Mouse (Mus musculus) hindbrain, embryonic 15.5 days (tissue): ENCODE data around the gene Ntrk3. TPM values are rescaled to one million over a fixed set of nuclear protein-coding genes. Genes with fewer than 3 reads are reported as not detected.

ENCODE experiments used
- ATAC-seq: fragments of 200-750 bp; cut with Nextera tagmentation; 2 replicates; pipeline ENCODE4 v1.8.0; 2017; ENCODE audit warnings: low read depth, moderate number of reproducible peaks, moderate TSS enrichment; ENCODE audit not compliant: low FRiP score
- H3K27ac ChIP-seq: fragments of 300-500 bp; sonication (generic); replicated peaks from 2 replicates; pipeline ENCODE4 v1.5.1; 2015; ENCODE audit warnings: mild to moderate bottlenecking, inconsistent platforms
- H3K27me3 ChIP-seq: fragments of 300-500 bp; sonication (generic); 2 replicates; pipeline ENCODE4 v1.6.1; 2015; ENCODE audit warnings: control low read depth, inconsistent platforms
- H3K36me3 ChIP-seq: fragments of 300-500 bp; sonication (generic); 2 replicates; pipeline ENCODE4 v1.6.1; 2015; ENCODE audit warnings: control low read depth, inconsistent platforms
- H3K4me1 ChIP-seq: fragments of 300-500 bp; sonication (generic); replicated peaks from 2 replicates; pipeline ENCODE4 v1.6.1; 2015; ENCODE audit warnings: control low read depth, inconsistent platforms
- H3K4me2 ChIP-seq: fragments of 300-500 bp; sonication (generic); 2 replicates; pipeline ENCODE4 v1.6.1; 2015; ENCODE audit warnings: moderate library complexity, mild to moderate bottlenecking, inconsistent platforms
- H3K4me3 ChIP-seq: fragments of 300-500 bp; sonication (generic); 2 replicates; pipeline ENCODE4 v1.5.1; 2015; ENCODE audit warnings: mild to moderate bottlenecking, inconsistent platforms
- H3K9ac ChIP-seq: fragments of 300-500 bp; sonication (generic); 2 replicates; pipeline ENCODE4 v1.6.1; 2015; ENCODE audit warnings: inconsistent platforms
- H3K9me3 ChIP-seq: fragments of 300-500 bp; sonication (generic); 2 replicates; pipeline ENCODE4 v1.6.1; 2016; ENCODE audit warnings: control low read depth, inconsistent platforms
- WGBS: fragments of 180-500 bp; shearing (Covaris S2); methylation state at CpG from one replicate; pipeline ENCODE4 v1.1.7; 2015; 5-methylcytosine and 5-hydroxymethylcytosine counted together
- polyA plus RNA-seq: library from polyadenylated mRNA; unstranded; fragments of >200 nt; fragmentation: Nextera tagmentation; extraction: Ambion mirVana; gene quantifications from 2 replicates; pipeline ENCODE4 v1.2.1, GENCODE M21; 2015

Gene Ntrk3
- 22.2 and 23.3 TPM in 2 replicates for polyA plus RNA-seq

DNA sequence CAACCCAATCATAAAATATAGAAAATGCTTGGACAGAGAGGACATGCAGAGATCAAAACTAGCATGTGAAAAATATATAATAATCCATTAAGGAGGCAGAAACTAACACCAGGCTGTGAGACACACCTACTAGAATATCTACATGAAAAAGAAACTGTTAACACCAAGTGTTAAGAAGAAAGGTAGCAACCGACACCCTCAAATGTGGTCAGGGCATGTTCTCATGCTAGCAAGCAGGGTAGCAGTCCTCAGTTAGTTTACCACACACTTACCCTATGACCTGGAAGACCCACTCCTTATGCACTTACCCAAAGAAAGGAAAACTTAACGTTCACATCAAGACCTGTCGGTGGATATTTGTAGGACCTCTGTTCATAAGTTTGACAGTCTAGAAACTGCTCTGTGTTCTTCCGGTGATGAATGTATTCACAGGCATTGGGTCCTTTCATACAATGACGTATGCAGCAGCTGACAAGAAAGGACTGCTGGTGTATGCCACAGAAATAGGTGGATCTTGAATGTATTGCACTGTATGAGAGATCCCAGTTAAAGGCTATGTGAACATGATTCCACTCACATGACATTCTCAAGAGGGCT lies at the start of gene Ntrk3:
Gene Ntrk3 (minus strand): TSS at position 399 of the 597 bp plus-strand sequence.
- ATAC-seq = no peak
- 85% methylated on average over 5 of the region's 5 CpGs for WGBS
- Histone ChIP-seq H3K4me3 (no peak within 1 kb of the TSS), H3K9me3 (no peaks in the 10 kb centered on the region), H3K27ac (no peak within 1 kb of the TSS), H3K27me3 (no peaks in the 10 kb centered on the region), H3K4me1 (no peaks in the 10 kb centered on the region), H3K36me3 (no peaks in the 10 kb centered on the region), H3K9ac (no peak within 1 kb of the TSS), H3K4me2 (no peak within 1 kb of the TSS)

GRCm38 (mm10) chr7:78785906-78786305 lies 48.1 kb upstream of the Ntrk3 start:
- Histone ChIP-seq H3K9me3 (no peaks in the 10 kb centered on the region), H3K27ac (no peak overlapping the region), H3K27me3 (no peaks in the 10 kb centered on the region), H3K36me3 (peaks cover 19% of the 10 kb centered on the region), H3K4me2 (no peak overlapping the region), H3K9ac (no peak overlapping the region), H3K4me1 (peaks cover 38% of the 10 kb centered on the region), H3K4me3 (no peak overlapping the region)
- no peak for ATAC-seq
- 53% methylated on average over 5 of the region's 5 CpGs for WGBS

DNA sequence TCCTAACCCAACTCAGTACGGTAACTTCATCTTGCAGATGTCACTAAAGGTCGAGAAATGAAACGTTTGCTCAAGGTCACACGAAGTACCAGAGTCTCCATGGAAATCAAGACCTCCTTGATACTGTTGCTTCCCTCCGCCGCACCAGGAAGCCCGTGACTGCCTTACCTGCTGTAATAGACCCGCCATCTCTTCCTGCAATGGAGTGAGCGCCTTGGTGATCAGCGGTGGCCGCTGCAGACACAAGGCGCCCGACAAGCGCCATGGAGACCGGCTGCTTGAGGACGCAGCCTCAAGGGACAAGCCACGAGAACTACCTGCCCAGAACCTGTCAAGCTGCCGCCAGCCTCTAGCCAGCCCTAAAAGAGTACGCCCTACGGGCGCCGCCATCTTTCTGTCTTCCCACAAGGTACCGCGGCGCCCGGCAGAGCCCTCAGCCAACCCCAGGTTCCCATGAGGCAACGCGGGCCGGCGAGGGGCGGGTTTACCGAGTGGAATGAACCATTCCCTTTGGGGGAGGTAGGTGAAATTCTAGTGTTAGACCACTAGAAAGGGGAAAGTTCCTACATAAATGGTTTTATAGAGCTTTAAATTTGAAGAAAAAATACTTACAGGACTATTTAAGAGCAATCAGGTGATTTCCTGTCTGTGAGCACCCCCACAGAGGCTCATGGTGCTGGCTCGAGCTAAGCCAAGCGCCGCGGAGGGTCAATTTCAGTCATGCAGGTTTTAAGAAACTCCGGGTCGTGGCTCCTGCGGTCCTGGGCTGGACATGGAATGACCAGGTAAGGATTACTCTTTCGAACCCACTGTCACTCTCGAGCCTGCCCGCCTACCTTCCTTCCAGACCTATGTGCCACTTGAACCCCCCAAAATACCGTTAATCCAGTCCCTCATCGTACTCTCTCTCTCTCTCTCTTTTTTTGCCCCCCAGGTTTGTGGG lies 45.1 kb upstream of the Ntrk3 start, which contains the start of the genes Mrps11 and Mrpl46:
Gene Mrps11 (plus strand): TSS at position 481 of the 943 bp plus-strand sequence.
Gene Mrpl46 (minus strand): TSS at position 893 of the 943 bp plus-strand sequence.
- under 1% methylated on average over 44 of the region's 44 CpGs for WGBS
- H3K4me1 ChIP-seq = peaks cover 38% of the 10 kb centered on the region
- ATAC-seq = peak; percentile 98

DNA sequence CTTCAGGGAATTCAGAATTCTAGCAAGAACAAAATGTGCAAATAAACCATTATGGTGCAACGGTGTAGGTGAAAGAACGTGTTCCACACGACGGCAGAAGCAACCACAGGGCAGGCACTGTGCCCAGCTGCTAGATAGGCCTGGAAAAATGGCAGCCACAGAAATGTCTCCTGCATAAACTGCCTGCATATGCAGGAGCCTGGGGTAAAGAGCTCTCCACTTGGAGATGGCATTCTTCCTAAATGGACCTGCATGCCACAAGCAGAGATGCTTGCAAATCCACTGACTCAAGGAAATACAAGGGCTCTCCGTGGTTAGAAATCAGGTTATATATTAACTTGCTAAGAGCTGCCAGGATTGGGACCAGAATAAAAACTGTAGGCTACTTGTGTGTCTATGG lies 40.9 kb upstream of the Ntrk3 start:
- Histone ChIP-seq H3K4me2 (no peak overlapping the region), H3K27ac (no peak overlapping the region), H3K4me3 (no peak overlapping the region), H3K9me3 (no peaks in the 10 kb centered on the region), H3K4me1 (peaks cover 14% of the 10 kb centered on the region), H3K9ac (no peak overlapping the region), H3K27me3 (no peaks in the 10 kb centered on the region), H3K36me3 (peaks cover 49% of the 10 kb centered on the region)
- WGBS = 96% methylated on average over 5 of the region's 5 CpGs
- no peak for ATAC-seq

More for the DNA sequence above, 45.1 kb upstream of the Ntrk3 start, which contains the start of the genes Mrps11 and Mrpl46:
- Histone ChIP-seq H3K4me2 (peak within 1 kb of the TSS; percentile 77), H3K27ac (peak within 1 kb of the TSS; percentile 71), H3K27me3 (no peaks in the 10 kb centered on the region), H3K4me3 (peak within 1 kb of the TSS; percentile 93), H3K36me3 (peaks cover 26% of the 10 kb centered on the region), H3K9me3 (no peaks in the 10 kb centered on the region), H3K9ac (peak within 1 kb of the TSS; percentile 83)

DNA sequence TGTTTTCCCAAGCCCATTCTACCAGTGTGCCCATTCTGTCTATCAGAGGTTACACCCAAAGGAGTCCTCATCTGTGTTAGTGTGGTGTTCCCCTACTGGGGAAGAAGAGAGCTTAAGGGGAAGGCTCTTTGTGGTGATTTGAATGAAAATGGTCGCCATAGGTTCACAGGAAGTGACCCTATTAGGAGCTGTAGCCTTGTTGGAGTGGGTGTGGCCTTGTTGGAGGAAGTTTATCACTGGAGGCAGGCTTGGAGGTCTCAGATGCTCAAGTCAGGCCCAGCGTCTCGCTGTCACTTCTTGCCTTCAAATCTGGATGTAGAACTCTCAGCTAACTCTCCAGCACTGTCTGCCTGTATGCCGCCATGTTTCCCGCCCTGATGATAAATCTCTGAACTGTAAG lies 33.1 kb upstream of the Ntrk3 start:
- H3K4me2 ChIP-seq = no peak overlapping the region
- no peak for ATAC-seq
- WGBS = 90% methylated on average over 5 of the region's 5 CpGs

GRCm38 (mm10) chr7:78769075-78769652 lies 31.4 kb upstream of the Ntrk3 start:
- H3K27ac ChIP-seq = no peak overlapping the region
- WGBS = 82% methylated on average over 7 of the region's 7 CpGs
- no peak overlapping the region for H3K4me3 ChIP-seq

More for the DNA sequence above, 33.1 kb upstream of the Ntrk3 start:
- H3K27ac ChIP-seq = no peak overlapping the region
- no peak overlapping the region for H3K9ac ChIP-seq
- H3K9me3 ChIP-seq = no peaks in the 10 kb centered on the region
- H3K4me3 ChIP-seq = no peak overlapping the region
- peaks cover 23% of the 10 kb centered on the region for H3K36me3 ChIP-seq
- peaks cover 2% of the 10 kb centered on the region; the same call in 1 of the 2 replicates for H3K4me1 ChIP-seq
- H3K27me3 ChIP-seq = no peaks in the 10 kb centered on the region

DNA sequence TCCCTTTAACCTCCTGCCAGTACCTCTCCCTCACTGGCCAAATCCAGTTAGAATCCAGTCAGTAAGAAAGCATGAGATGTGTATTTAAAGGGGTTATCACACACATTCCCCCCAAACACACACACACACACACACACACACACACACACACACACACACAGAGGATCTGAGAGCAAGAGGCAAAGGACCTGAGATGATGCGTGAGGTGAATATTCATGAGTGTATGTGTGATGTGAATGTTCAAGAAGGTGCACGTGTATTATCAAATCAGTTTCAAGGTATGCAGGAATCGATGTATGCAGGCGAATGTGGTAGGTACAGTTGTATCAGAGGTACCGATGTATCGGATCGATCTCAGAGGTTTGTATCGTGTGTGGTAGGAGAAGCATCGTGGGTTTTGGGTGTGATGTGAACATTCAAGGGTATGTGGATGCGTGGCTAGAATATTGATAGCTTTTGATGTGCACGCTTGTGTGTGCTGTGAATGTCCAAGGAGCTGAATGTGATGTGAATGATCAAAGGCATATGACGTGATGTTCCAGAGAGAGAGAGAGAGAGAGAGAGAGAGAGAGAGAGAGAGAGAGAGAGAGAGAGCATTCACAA lies 30.2 kb upstream of the Ntrk3 start:
- Histone ChIP-seq H3K4me2 (no peak overlapping the region), H3K27ac (0 out of 2 replicates have a peak overlapping the region, but pooled peaks have one; percentile 18), H3K4me3 (no peak overlapping the region), H3K9me3 (no peaks in the 10 kb centered on the region), H3K4me1 (peaks cover 9% of the 10 kb centered on the region; the same call in 1 of the 2 replicates), H3K9ac (no peak overlapping the region), H3K27me3 (peaks cover 3% of the 10 kb centered on the region; the same call in 1 of the 2 replicates), H3K36me3 (peaks cover 3% of the 10 kb centered on the region)
- ATAC-seq = 0 out of 2 replicates have a peak, but pooled peaks have one; percentile 45
- 75% methylated on average over 12 of the region's 12 CpGs for WGBS

More at GRCm38 (mm10) chr7:78769075-78769652, 31.4 kb upstream of the Ntrk3 start:
- no peaks in the 10 kb centered on the region for H3K9me3 ChIP-seq
- peaks cover 10% of the 10 kb centered on the region for H3K36me3 ChIP-seq
- 0 out of 2 replicates have a peak, but pooled peaks cover 3% of the 10 kb centered on the region for H3K27me3 ChIP-seq
- ATAC-seq = no peak
- H3K9ac ChIP-seq = no peak overlapping the region
- H3K4me1 ChIP-seq = peaks cover 9% of the 10 kb centered on the region; the same call in 1 of the 2 replicates
- no peak overlapping the region for H3K4me2 ChIP-seq

- WGBS = 21% methylated on average over 18 of the region's 18 CpGs
Measured at GRCm38 (mm10) chr7:78766019-78766683, 28.3 kb upstream of the Ntrk3 start.

DNA sequence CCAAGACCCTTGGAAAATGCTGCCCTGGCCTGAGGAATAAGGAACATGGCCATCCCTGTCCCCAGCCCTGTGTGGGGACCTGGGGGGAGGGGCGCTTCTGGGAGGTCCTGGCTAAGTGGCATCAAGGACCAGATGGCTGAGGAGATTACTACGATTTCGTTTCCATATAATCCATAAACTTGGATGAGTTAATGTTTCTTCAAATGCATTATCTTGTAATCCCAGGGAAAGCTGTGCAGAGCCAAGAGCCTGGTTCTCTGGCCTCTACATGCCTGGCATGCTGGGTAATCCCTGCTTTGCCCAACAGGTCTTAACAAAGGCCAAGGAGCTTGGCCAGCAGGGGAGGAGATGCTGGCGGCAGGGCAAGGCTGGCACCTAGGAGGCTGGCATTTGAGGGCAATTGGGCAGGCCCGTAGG lies 27.4 kb upstream of the Ntrk3 start:
- H3K27ac ChIP-seq = no peak overlapping the region
- no peak overlapping the region for H3K9ac ChIP-seq
- ATAC-seq = no peak
- peaks cover 3% of the 10 kb centered on the region; the same call in 1 of the 2 replicates for H3K27me3 ChIP-seq
- H3K9me3 ChIP-seq = no peaks in the 10 kb centered on the region
- H3K4me3 ChIP-seq = no peak overlapping the region
- H3K36me3 ChIP-seq = no peaks in the 10 kb centered on the region
- H3K4me2 ChIP-seq = no peak overlapping the region
- H3K4me1 ChIP-seq = peaks cover 9% of the 10 kb centered on the region; the same call in 1 of the 2 replicates
- 74% methylated on average over 5 of the region's 5 CpGs for WGBS

More at GRCm38 (mm10) chr7:78766019-78766683, 28.3 kb upstream of the Ntrk3 start:
- Histone ChIP-seq H3K27me3 (peaks cover 3% of the 10 kb centered on the region; the same call in 1 of the 2 replicates), H3K4me3 (no peak overlapping the region), H3K9me3 (no peaks in the 10 kb centered on the region), H3K36me3 (no peaks in the 10 kb centered on the region), H3K4me1 (peaks cover 9% of the 10 kb centered on the region; the same call in 1 of the 2 replicates), H3K9ac (no peak overlapping the region), H3K4me2 (peak overlapping the region; percentile 16; the same call in 1 of the 2 replicates), H3K27ac (no peak overlapping the region)
- peak; percentile 87 for ATAC-seq

- 84% methylated on average over 3 of the region's 3 CpGs for WGBS
- Histone ChIP-seq H3K27ac (no peak overlapping the region), H3K9ac (no peak overlapping the region), H3K27me3 (peaks cover 3% of the 10 kb centered on the region; the same call in 1 of the 2 replicates), H3K4me3 (no peak overlapping the region), H3K9me3 (no peaks in the 10 kb centered on the region), H3K4me1 (peaks cover 9% of the 10 kb centered on the region; the same call in 1 of the 2 replicates), H3K4me2 (no peak overlapping the region), H3K36me3 (no peaks in the 10 kb centered on the region)
- no peak for ATAC-seq
Measured at GRCm38 (mm10) chr7:78763801-78764200, 26.0 kb upstream of the Ntrk3 start.
